Comparison of ENCODE assay signal across 24 mouse cellular contexts in the genomic region with DNA sequence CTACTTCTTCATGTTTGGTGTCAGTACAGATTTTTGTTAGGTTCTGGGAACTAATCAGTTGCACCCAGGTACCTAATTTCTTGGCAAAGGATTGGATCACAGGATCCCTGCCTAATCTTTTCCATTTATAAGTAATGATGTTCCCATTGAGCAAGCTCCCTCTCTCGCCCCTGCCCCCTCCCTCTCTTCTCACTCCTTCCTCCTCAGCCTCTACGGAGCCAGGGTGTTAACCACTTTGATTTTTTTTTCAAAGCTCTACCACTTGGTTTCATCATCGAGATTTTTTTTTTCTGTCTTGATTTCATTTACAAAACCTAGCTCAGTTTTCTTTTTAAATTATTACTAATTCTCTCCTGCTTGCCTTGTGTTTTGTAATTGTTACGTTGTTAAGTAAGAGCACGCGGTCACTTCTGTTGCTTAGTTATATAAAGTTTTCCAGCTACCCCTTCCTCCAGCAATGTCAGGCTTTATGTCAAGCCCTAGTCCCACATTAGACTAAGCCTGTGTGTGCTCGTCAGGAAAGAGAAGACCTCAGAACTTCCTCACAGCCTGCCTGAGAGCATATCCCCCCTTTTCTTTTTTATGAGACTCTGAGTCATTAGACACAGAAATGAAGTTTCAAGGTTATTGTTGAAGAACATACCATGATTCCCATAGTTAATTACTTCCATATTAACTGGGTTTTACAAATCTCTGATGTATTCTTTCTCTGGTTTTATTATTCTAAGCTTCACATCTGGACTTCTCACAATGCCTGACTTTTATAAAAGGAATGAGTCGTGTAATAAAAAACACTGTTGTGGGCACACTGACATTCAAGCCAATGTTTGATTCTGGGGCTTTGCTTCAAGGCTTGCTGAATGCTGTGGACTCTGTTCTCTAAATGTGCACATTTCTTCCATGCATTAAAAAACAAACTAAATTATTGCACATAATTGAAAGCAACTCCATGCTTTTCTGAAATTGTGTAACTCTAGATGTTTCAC.
DNase-seq lines count a peak whose midpoint lies in the region; ATAC-seq lines count a peak whose summit lies in the region.
"Had no signal": no experiment of that assay in that cellular context is flagged by ENCODE, and none has a peak within 500 bp of the region (broad histone marks: within the 10 kb centered on the region; RNA-seq: fewer than 3 reads in every experiment).

No protein-coding gene starts in this region.

- H3K4me2 ChIP-seq in heart, embryonic 12.5 days: no peak overlapping the region
- H3K4me2 ChIP-seq: hindbrain, embryonic 15.5 days; liver, embryonic 11.5 days; neural tube, embryonic 12.5 days had no signal

- H3K36me3 ChIP-seq in heart, embryonic 12.5 days: no peaks in the 10 kb centered on the region
- H3K36me3 ChIP-seq: forebrain, embryonic 10.5 days; hindbrain, embryonic 15.5 days; neural tube, embryonic 12.5 days had no signal

- whole genome bisulfite sequencing in heart, embryonic 12.5 days: 69% methylated on average over 8 of the region's 8 CpGs

- peak; percentile 52; the same call in 1 of the 2 replicates for ATAC-seq in common myeloid progenitor, adult 5-6 weeks (replicated peaks; ENCODE audit: low read depth, poor library complexity, severe bottlenecking)
- ATAC-seq in megakaryocyte, adult 5-6 weeks (ENCODE audit: poor library complexity, severe bottlenecking): peak; percentile 69
- no peak for ATAC-seq in heart, embryonic 12.5 days (ENCODE audit: insufficient number of reproducible peaks, low FRiP score)
- ATAC-seq: forebrain, embryonic 16.5 days; intestine, embryonic 16.5 days; liver, postnatal 0 days had no signal

- H3K9me3 ChIP-seq in heart, embryonic 12.5 days (replicated peaks): no peaks in the 10 kb centered on the region
- H3K9me3 ChIP-seq: forebrain, embryonic 10.5 days; hindbrain, embryonic 15.5 days; neural tube, embryonic 12.5 days had no signal

- H3K27ac ChIP-seq in heart, embryonic 12.5 days (ENCODE audit: poor library complexity, severe bottlenecking): no peak overlapping the region
- H3K27ac ChIP-seq: forebrain, embryonic 10.5 days; hindbrain, embryonic 15.5 days; neural tube, embryonic 12.5 days had no signal

- H3K4me1 ChIP-seq in heart, embryonic 12.5 days (replicated peaks): no peaks in the 10 kb centered on the region
- H3K4me1 ChIP-seq: forebrain, embryonic 10.5 days; hindbrain, embryonic 15.5 days; megakaryocyte, embryonic 14.5 days; neural tube, embryonic 12.5 days had no signal

- H3K27me3 ChIP-seq in heart, embryonic 12.5 days (replicated peaks): no peaks in the 10 kb centered on the region
- H3K27me3 ChIP-seq: hindbrain, embryonic 15.5 days; megakaryocyte, embryonic 14.5 days; neural tube, embryonic 12.5 days had no signal

- no peak overlapping the region for H3K9ac ChIP-seq in heart, embryonic 12.5 days
- H3K9ac ChIP-seq: hindbrain, embryonic 15.5 days; liver, postnatal 0 days; neural tube, embryonic 12.5 days had no signal

- H3K4me3 ChIP-seq in heart, embryonic 12.5 days: no peak overlapping the region
- H3K4me3 ChIP-seq: forebrain, embryonic 10.5 days; hindbrain, embryonic 15.5 days; megakaryocyte, embryonic 14.5 days; neural tube, embryonic 12.5 days had no signal

- peak; percentile 80 for DNase-seq in 416B (ENCODE audit: low read depth)
- peak; percentile 19 for DNase-seq in forelimb bud, embryonic 11.5 days (ENCODE audit: low read depth, low spot score)
- no peak for DNase-seq in cerebellum, adult 11-12 months
- DNase-seq in spleen, postnatal 10 days (ENCODE audit: low spot score in 2 of 2): no peak
- DNase-seq: adrenal gland, postnatal 25 days; cerebellum, adult 9-11 months; kidney, adult 9 months; kidney, postnatal 14 days; liver, postnatal 0 days; lung, postnatal 10 days; midbrain, embryonic 14.5 days; retina, postnatal 1 day; right cerebral cortex, postnatal 25 days; spleen, adult 18-20 months had no signal

Comparison
In these comparisons a context has a peak if more than half of its experiments do, and no peak if none do; other contexts are left out.
1. DNase-seq: peak in 416B (single experiment) and forelimb bud, embryonic 11.5 days (single experiment); none in cerebellum, adult 11-12 months (single experiment) and spleen, postnatal 10 days (0 of 2).